Mouse (Mus musculus): ENCODE measurements around the gene Btbd11.

- TF ChIP-seq CTCF (IDR thresholded peaks at IDR 0.05; ENCODE audit: control insufficient read depth, insufficient read depth, low read length) (no peak), POLR2A (IDR thresholded peaks at IDR 0.05; ENCODE audit: borderline replicate concordance, control insufficient read depth, low read depth, low read length) (no peak)
These were observed 86.7 kb downstream of the Btbd11 start for GRCm38 (mm10) chr10:85473265-85473664.

All from bone marrow, adult 2 months (tissue).